Mouse (Mus musculus): ENCODE measurements around the gene Gm42417. TPM values are rescaled to one million over a fixed set of nuclear protein-coding genes. Genes with fewer than 3 reads are reported as not detected.
"Not testable (repeated sequence)": the region's sequence is repeated elsewhere in the genome, so short reads cannot be mapped to it uniquely, and the experiment has no call there.

Gene Gm42417
- total and polyA plus RNA-seq, 3 experiments = 0.15 TPM; not detected in 2

DNA sequence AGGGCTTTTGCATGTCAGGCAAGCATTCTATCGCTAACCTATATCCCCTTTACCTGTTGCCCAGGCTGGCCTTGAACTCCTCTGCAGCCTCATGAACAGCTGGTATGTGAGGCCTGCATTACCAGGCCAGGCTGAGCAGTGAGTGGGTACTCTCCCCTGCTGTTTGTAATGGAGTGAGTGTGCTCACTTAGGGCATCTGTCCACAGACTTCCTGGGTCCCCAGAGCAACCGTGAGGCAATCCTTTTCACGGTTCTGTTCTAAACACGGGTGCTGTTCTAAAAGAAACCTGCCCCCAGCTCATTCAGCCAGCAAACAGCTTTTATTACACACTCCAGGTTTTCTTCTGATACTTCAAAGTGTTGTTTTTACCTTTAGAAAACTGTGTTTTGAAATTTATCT, 502 bp downstream of the Gm42417 start:
- Histone ChIP-seq H3K27me3 (ENCODE audit: insufficient read depth, low read length) (no peaks in the 10 kb centered on the region), H3K4me3 (ENCODE audit: low read depth, low read length) (no peak overlapping the region), H3K4me1 (ENCODE audit: insufficient read depth, low read depth, low read length) (peaks cover 6% of the 10 kb centered on the region), H3K9me3 (replicated peaks) (no peaks in the 10 kb centered on the region), H3K36me3 (replicated peaks) (peaks cover 91% of the 10 kb centered on the region)
- TF ChIP-seq CTCF (IDR thresholded peaks at IDR 0.05; ENCODE audit: low read depth, low read length) (no peak), GATA1 (IDR thresholded peaks at IDR 0.05; ENCODE audit: borderline replicate concordance, low read length) (no peak), TAL1 (conservative IDR thresholded peaks at IDR 0.05; ENCODE audit: low read depth, low read length) (no peak), GATA2 (IDR thresholded peaks at IDR 0.05; ENCODE audit: borderline replicate concordance, low read depth, low read length) (no peak)
- ATAC-seq (ENCODE audit: extremely low read depth, insufficient number of reproducible peaks, low FRiP score, poor library complexity, severe bottlenecking) (no peak), DNase-seq (ENCODE audit: low spot score) (no peak)

DNA sequence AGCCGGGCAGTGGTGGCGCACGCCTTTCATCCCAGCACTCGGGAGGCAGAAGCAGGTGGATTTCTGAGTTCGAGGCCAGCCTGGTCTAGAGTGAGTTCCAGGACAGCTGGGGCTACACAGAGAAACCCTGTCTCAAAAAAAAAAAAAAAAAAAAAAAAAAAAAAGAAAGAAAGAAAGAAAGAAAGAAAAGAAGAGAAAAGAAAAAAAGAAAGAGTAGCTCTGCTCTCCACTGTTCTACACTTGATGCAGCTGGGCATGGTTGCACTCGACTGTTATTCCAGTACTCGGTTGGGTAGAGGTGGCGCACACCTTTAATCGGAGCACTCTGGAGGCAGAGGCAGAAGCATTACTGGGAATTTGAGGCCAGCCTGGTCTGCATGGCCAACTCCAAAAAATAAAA, 2.4 kb downstream of the Gm42417 start, which contains the start of gene Ankrd23:
Ankrd23 (minus strand) TSS at position 101 of the 400 bp plus-strand sequence.
- Histone ChIP-seq H3K4me1 (ENCODE audit: insufficient read depth, low read depth, low read length) (peaks cover 15% of the 10 kb centered on the region), H3K36me3 (replicated peaks) (peaks cover 90% of the 10 kb centered on the region)
- not testable (repeated sequence) for H3K4me3 ChIP-seq (ENCODE audit: low read depth, low read length); DNase-seq (ENCODE audit: low spot score); H3K27me3 ChIP-seq (ENCODE audit: insufficient read depth, low read length); H3K9me3 ChIP-seq (replicated peaks); ATAC-seq (ENCODE audit: extremely low read depth, insufficient number of reproducible peaks, low FRiP score, poor library complexity, severe bottlenecking)

DNA sequence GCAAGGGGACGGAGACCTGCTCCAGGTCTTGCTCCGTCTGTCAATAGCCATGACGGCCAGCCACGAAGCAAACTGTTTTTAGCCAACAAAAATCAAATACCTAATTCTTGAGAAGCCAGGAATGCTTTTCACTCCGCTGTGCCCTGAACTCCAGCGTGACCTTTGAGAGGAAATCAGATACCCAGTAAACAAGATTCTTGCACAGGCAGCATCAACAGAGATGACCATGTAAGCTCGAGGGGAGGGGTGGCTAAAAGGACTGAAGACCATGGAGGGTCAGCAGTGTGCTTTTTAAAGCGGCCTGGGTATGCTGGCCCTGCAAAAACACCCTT, 2.9 kb downstream of the Gm42417 start:
- ATAC-seq (ENCODE audit: extremely low read depth, insufficient number of reproducible peaks, low FRiP score, poor library complexity, severe bottlenecking) = no peak
- Histone ChIP-seq H3K4me3 (ENCODE audit: low read depth, low read length) (no peak overlapping the region), H3K27me3 (ENCODE audit: insufficient read depth, low read length) (no peaks in the 10 kb centered on the region), H3K36me3 (replicated peaks) (peaks cover 90% of the 10 kb centered on the region), H3K4me1 (ENCODE audit: insufficient read depth, low read depth, low read length) (peaks cover 19% of the 10 kb centered on the region), H3K9me3 (replicated peaks) (no peaks in the 10 kb centered on the region)
- DNase-seq (ENCODE audit: low spot score) = no peak
- no peak for TF ChIP-seq GATA1 (IDR thresholded peaks at IDR 0.05; ENCODE audit: borderline replicate concordance, low read length)
- TF ChIP-seq TAL1 (conservative IDR thresholded peaks at IDR 0.05; ENCODE audit: low read depth, low read length) = no peak
- TF ChIP-seq POLR2AphosphoS5 (IDR thresholded peaks at IDR 0.05; ENCODE audit: insufficient replicate concordance, low read depth, low read length) = no peak
- TF ChIP-seq CTCF (IDR thresholded peaks at IDR 0.05; ENCODE audit: low read depth, low read length) = no peak
- TF ChIP-seq GATA2 (IDR thresholded peaks at IDR 0.05; ENCODE audit: borderline replicate concordance, low read depth, low read length) = no peak

DNA sequence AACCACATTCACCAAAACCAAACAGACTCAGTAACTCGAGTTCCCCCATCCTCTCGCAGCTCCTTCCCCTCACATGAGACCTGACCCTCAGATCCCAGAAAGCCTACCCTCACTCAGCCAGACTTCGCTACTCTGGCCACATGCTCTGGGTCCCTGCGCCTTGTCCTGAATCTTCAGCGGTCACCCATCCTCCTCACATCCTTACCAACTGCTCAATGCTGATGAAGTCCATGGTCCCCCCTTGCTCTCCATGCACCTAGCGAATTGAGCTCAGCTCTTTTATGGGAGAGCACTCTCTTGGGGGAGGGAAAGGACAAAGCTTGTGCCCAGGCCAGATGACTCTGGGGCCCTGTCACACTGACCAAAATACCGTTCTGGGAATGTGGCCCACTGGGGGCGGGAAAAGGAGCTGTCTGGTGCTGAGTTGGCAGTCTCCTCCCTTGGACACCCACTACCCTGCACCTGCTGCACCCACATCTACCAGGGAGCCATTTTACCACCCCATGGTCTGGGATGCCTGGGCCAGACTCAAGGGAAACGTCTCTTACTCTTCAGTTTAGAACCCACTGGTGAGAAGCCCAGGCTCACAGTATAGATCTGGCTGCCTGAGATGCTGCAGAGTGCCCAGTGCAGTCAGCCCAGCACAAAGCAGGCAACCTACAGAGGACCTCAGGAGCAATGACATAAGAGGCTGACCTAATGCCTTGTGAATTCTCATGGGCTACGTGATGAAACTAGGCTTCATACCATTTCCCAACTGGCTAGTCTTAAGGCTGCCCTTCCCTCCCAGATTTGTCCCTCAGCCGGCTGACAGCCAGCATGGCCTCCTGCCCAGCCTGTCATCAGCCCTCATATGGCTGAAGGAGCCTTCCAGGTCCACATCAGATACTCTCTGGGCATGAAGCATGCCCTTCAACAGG, 3.5 kb downstream of the Gm42417 start:
- Histone ChIP-seq H3K36me3 (replicated peaks) (peaks cover 91% of the 10 kb centered on the region), H3K4me1 (ENCODE audit: insufficient read depth, low read depth, low read length) (peaks cover 20% of the 10 kb centered on the region), H3K4me3 (ENCODE audit: low read depth, low read length) (no peak overlapping the region), H3K9me3 (replicated peaks) (no peaks in the 10 kb centered on the region), H3K27me3 (ENCODE audit: insufficient read depth, low read length) (no peaks in the 10 kb centered on the region; the same call in 1 of the 2 replicates)
- no peak for DNase-seq (ENCODE audit: low spot score)
- no peak for ATAC-seq (ENCODE audit: extremely low read depth, insufficient number of reproducible peaks, low FRiP score, poor library complexity, severe bottlenecking)
- no peak for TF ChIP-seq CTCF (IDR thresholded peaks at IDR 0.05; ENCODE audit: low read depth, low read length)
- no peak for TF ChIP-seq GATA1 (IDR thresholded peaks at IDR 0.05; ENCODE audit: borderline replicate concordance, low read length)
- no peak for TF ChIP-seq TAL1 (conservative IDR thresholded peaks at IDR 0.05; ENCODE audit: low read depth, low read length)
- TF ChIP-seq POLR2AphosphoS5 (IDR thresholded peaks at IDR 0.05; ENCODE audit: insufficient replicate concordance, low read depth, low read length) = no peak
- no peak for TF ChIP-seq GATA2 (IDR thresholded peaks at IDR 0.05; ENCODE audit: borderline replicate concordance, low read depth, low read length)

DNA sequence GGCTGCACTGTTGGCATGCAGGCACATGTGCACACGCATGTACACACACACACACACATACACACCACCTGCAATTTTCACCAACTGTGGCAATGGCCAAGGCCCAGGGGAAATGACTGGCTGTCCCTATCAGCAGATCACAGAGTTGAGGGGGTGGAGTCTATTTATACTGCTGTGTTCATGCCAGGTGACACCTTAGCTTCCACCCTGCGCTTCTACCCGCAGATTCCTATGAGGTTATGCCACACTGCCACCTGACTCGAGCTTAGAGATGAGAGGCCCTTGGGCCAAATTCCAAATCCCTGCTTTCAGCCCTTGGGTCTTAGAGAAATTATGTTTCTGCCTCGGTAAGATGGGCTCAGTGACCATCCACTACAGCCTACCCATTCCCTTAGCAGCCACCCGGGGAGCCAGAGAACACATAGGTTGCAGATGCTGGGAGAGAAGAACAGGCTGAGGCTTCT, 4.6 kb downstream of the Gm42417 start:
- H3K4me1 ChIP-seq (ENCODE audit: insufficient read depth, low read depth, low read length) = peaks cover 20% of the 10 kb centered on the region
- ATAC-seq (ENCODE audit: extremely low read depth, insufficient number of reproducible peaks, low FRiP score, poor library complexity, severe bottlenecking) (no peak), DNase-seq (ENCODE audit: low spot score) (no peak)
- TF ChIP-seq TAL1 (conservative IDR thresholded peaks at IDR 0.05; ENCODE audit: low read depth, low read length) (no peak), CTCF (IDR thresholded peaks at IDR 0.05; ENCODE audit: low read depth, low read length) (no peak), GATA2 (IDR thresholded peaks at IDR 0.05; ENCODE audit: borderline replicate concordance, low read depth, low read length) (no peak), GATA1 (IDR thresholded peaks at IDR 0.05; ENCODE audit: borderline replicate concordance, low read length) (no peak), POLR2AphosphoS5 (IDR thresholded peaks at IDR 0.05; ENCODE audit: insufficient replicate concordance, low read depth, low read length) (no peak)
- no peaks in the 10 kb centered on the region; the same call in 1 of the 2 replicates for H3K27me3 ChIP-seq (ENCODE audit: insufficient read depth, low read length)
- no peak overlapping the region for H3K4me3 ChIP-seq (ENCODE audit: low read depth, low read length)
- H3K9me3 ChIP-seq (replicated peaks) = no peaks in the 10 kb centered on the region
- H3K36me3 ChIP-seq (replicated peaks) = peaks cover 91% of the 10 kb centered on the region

DNA sequence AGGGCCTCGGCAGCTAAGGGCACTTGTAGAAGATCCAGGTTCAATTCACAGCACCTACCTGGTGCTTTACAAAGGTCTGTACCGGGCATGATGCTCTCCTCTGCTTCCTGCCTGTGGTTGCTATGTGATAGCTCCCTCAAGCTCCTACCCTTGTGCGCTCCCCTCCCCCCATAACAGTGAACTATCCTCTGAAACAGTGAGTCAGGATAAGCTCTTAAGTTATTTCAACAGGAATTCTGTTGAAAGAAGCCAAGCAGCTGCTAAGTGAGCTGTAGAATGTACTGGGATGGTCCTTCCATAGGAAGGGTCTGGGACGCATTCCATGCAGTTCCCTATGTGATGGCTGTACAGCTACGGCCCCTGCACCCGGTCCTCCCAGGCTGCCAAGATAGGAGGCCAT, 5.7 kb downstream of the Gm42417 start:
- Histone ChIP-seq H3K27me3 (ENCODE audit: insufficient read depth, low read length) (no peaks in the 10 kb centered on the region; the same call in 1 of the 2 replicates), H3K36me3 (replicated peaks) (peaks cover 82% of the 10 kb centered on the region), H3K4me3 (ENCODE audit: low read depth, low read length) (no peak overlapping the region), H3K9me3 (replicated peaks) (no peaks in the 10 kb centered on the region), H3K4me1 (ENCODE audit: insufficient read depth, low read depth, low read length) (peaks cover 20% of the 10 kb centered on the region)
- ATAC-seq (ENCODE audit: extremely low read depth, insufficient number of reproducible peaks, low FRiP score, poor library complexity, severe bottlenecking) (no peak), DNase-seq (ENCODE audit: low spot score) (no peak)
- TF ChIP-seq GATA2 (IDR thresholded peaks at IDR 0.05; ENCODE audit: borderline replicate concordance, low read depth, low read length) = no peak
- no peak for TF ChIP-seq CTCF (IDR thresholded peaks at IDR 0.05; ENCODE audit: low read depth, low read length)
- no peak for TF ChIP-seq TAL1 (conservative IDR thresholded peaks at IDR 0.05; ENCODE audit: low read depth, low read length)
- TF ChIP-seq POLR2AphosphoS5 (IDR thresholded peaks at IDR 0.05; ENCODE audit: insufficient replicate concordance, low read depth, low read length) = no peak
- TF ChIP-seq GATA1 (IDR thresholded peaks at IDR 0.05; ENCODE audit: borderline replicate concordance, low read length) = no peak
